Mouse (Mus musculus): Measurements from ENCODE around the gene Tedc1. TPM values are rescaled to one million over a fixed set of nuclear protein-coding genes. Genes with fewer than 3 reads are reported as not detected.

The Tedc1 gene
- polyA plus RNA-seq, 1 experiment from 2014 or later = 32.9 TPM

DNA sequence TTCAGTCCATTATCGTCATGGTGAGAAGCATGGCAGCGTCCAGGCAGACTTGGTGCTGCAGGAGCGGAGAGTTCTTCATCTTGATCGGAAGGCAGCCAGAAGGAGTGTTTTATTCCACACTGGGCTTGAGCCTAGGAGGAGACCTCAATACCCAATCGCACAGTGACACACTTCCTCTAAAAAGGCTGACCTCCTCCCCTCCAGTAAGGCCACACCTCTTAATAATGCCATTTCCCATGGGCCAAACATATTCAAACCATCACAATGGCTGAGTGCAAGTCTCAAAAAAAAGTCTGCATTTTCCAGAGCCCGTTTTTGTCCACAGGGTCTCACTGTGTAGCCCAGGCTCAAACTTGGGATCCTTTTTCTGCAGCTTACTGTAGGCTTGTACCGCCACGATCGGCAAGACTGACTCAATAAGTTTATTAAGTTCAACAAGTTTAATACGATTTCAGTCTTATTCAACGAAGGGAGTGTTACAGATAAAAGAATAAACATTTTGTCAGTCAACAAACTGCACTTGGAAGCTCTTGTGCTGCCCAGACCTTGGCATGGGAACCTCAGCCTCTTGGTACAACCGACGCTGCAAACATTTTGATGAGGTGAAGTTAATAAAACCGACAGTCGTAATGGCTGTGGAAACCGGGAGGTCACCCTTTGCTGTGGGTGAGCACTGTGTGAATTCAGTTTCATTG, 58.9 kb downstream of the Tedc1 start:
- no peak overlapping the region for H3K4me2 ChIP-seq (replicated peaks)

More for the DNA sequence above, 58.9 kb downstream of the Tedc1 start:
- no peak overlapping the region for H3K4me3 ChIP-seq
- no peaks in the 10 kb centered on the region for H3K27me3 ChIP-seq (replicated peaks)
- WGBS = 78% methylated on average over 16 of the region's 16 CpGs
- H3K9me3 ChIP-seq = no peaks in the 10 kb centered on the region
- no peaks in the 10 kb centered on the region for H3K36me3 ChIP-seq
- no peak overlapping the region for H3K9ac ChIP-seq
- no peaks in the 10 kb centered on the region for H3K4me1 ChIP-seq
- ATAC-seq (ENCODE audit: low FRiP score, low read depth) = no peak
- no peak overlapping the region for H3K27ac ChIP-seq

Other genes with a start within 250 kb of the Tedc1 start
- gene Jag2, start 226.6 kb upstream of the Tedc1 start, polyA plus RNA-seq (2016; fragmentation: Nextera tagmentation; extraction: Ambion mirVana) = 9.7 and 10.5 TPM in 2 replicates
- gene Nudt14, start 214.3 kb upstream of the Tedc1 start, polyA plus RNA-seq (2016; fragmentation: Nextera tagmentation; extraction: Ambion mirVana) = 56.2 and 57.5 TPM in 2 replicates
- gene Btbd6, start 179.9 kb upstream of the Tedc1 start, polyA plus RNA-seq (2016; fragmentation: Nextera tagmentation; extraction: Ambion mirVana) = 32.0 and 33.8 TPM in 2 replicates
- gene Brf1, start 155.7 kb upstream of the Tedc1 start, polyA plus RNA-seq (2016; fragmentation: Nextera tagmentation; extraction: Ambion mirVana) = 68.1 and 70.1 TPM in 2 replicates
- 30.5 and 30.8 TPM in 2 replicates for gene Pacs2, start 141.9 kb upstream of the Tedc1 start, polyA plus RNA-seq (2016; fragmentation: Nextera tagmentation; extraction: Ambion mirVana)
- 0.24 TPM in 1 of 2 replicates, not detected in the other for gene Tex22, start 81.9 kb upstream of the Tedc1 start, polyA plus RNA-seq (2016; fragmentation: Nextera tagmentation; extraction: Ambion mirVana)
- gene Mta1, start 58.1 kb upstream of the Tedc1 start, polyA plus RNA-seq (2016; fragmentation: Nextera tagmentation; extraction: Ambion mirVana) = 15.8 and 19.6 TPM in 2 replicates
- gene Crip2, start 16.2 kb upstream of the Tedc1 start, polyA plus RNA-seq (2016; fragmentation: Nextera tagmentation; extraction: Ambion mirVana) = 267 TPM in 2 replicates
- 59.9 and 65.8 TPM in 2 replicates for gene Crip1, start 10.1 kb upstream of the Tedc1 start, polyA plus RNA-seq (2016; fragmentation: Nextera tagmentation; extraction: Ambion mirVana)
- 23.5 and 28.0 TPM in 2 replicates for gene Tmem121, start 29.5 kb downstream of the Tedc1 start, polyA plus RNA-seq (2016; fragmentation: Nextera tagmentation; extraction: Ambion mirVana)